Mouse (Mus musculus) MEL (cell line): ENCODE data around the gene Trpt1. TPM values are rescaled to one million over a fixed set of nuclear protein-coding genes. Genes with fewer than 3 reads are reported as not detected.

Experiments used
- polyA plus RNA-seq, 2 experiments: library from polyadenylated mRNA; stranded (reverse) in 1 of 2; unstranded in 1 of 2; fragments of >175 nt in 1 of 2; fragments of >200 nt in 1 of 2; gene quantifications; 2 replicates each; pipeline versions ENCODE4 v1.2.1 to v1.2.4; 2012; ENCODE audit warnings: low replicate concordance in 2 of 2, low read depth in 1 of 2; ENCODE audit not compliant: insufficient read length in 2 of 2, insufficient read depth in 1 of 2, missing spikeins in 1 of 2
- total RNA-seq: library from RNA; depleted of rRNA; stranded (reverse); fragments of 300-350 nt; gene quantifications from 2 replicates; pipeline ENCODE4 v1.2.3, GENCODE M21; 2012; rRNA removed

Gene Trpt1
- total and polyA plus RNA-seq, 3 experiments, result 1.8 to 2.3 TPM; not detected in 1

Other genes starting within 250 kb of the Trpt1 start
- gene Rps6ka4, start 155.5 kb upstream of the Trpt1 start, total RNA-seq, result 4.7 and 4.9 TPM in 2 replicates
- 1 to 10 TPM in 1 of 2 experiments, not detected in 1; 7.3 TPM for gene Rps6ka4, start 155.5 kb upstream of the Trpt1 start, polyA plus RNA-seq
- gene Ccdc88b, start 137.9 kb upstream of the Trpt1 start, total RNA-seq, result 32.4 and 38.7 TPM in 2 replicates
- 10 to 100 TPM in 1 of 2 experiments, not detected in 1; 59.8 TPM for gene Ccdc88b, start 137.9 kb upstream of the Trpt1 start, polyA plus RNA-seq
- 285 and 294 TPM in 2 replicates for gene Trmt112, start 86.4 kb upstream of the Trpt1 start, total RNA-seq
- gene Trmt112, start 86.4 kb upstream of the Trpt1 start, polyA plus RNA-seq, result 100 to 1,000 TPM in 1 of 2 experiments, not detected in 1; 319 TPM
- gene Prdx5, start 86.0 kb upstream of the Trpt1 start, total RNA-seq, result 127 and 130 TPM in 2 replicates
- gene Prdx5, start 86.0 kb upstream of the Trpt1 start, polyA plus RNA-seq, result 100 to 1,000 TPM in 1 of 2 experiments, not detected in 1; 246 TPM
- 30.5 and 40.9 TPM in 2 replicates for gene Esrra, start 74.3 kb upstream of the Trpt1 start, total RNA-seq
- 10 to 100 TPM in 1 of 2 experiments, not detected in 1; 32.5 TPM for gene Esrra, start 74.3 kb upstream of the Trpt1 start, polyA plus RNA-seq
- gene Catsperz, start 70.8 kb upstream of the Trpt1 start, total RNA-seq, result 0.65 TPM in 1 of 2 replicates, not detected in the other
- gene Catsperz, start 70.8 kb upstream of the Trpt1 start, polyA plus RNA-seq, result 1 to 10 TPM in 1 of 2 experiments, not detected in 1; 2.4 TPM
- gene Kcnk4, start 61.6 kb upstream of the Trpt1 start, total RNA-seq, result 0.15 TPM in 1 of 2 replicates, not detected in the other
- 1 to 10 TPM in 1 of 2 experiments, not detected in 1; 1.8 TPM for gene Kcnk4, start 61.6 kb upstream of the Trpt1 start, polyA plus RNA-seq
- 37.7 and 51.7 TPM in 2 replicates for gene Bad, start 54.3 kb upstream of the Trpt1 start, total RNA-seq
- 10 to 100 TPM in 1 of 2 experiments, not detected in 1; 69.7 TPM for gene Bad, start 54.3 kb upstream of the Trpt1 start, polyA plus RNA-seq
- gene Gpr137, start 53.7 kb upstream of the Trpt1 start, total RNA-seq, result 21.3 and 27.1 TPM in 2 replicates
- 10 to 100 TPM in 1 of 2 experiments, not detected in 1; 35.3 TPM for gene Gpr137, start 53.7 kb upstream of the Trpt1 start, polyA plus RNA-seq
- 448 and 467 TPM in 2 replicates for gene Ppp1r14b, start 21.2 kb upstream of the Trpt1 start, total RNA-seq
- gene Ppp1r14b, start 21.2 kb upstream of the Trpt1 start, polyA plus RNA-seq, result 100 to 1,000 TPM in 1 of 2 experiments, not detected in 1; 349 TPM
- 12.6 and 13.0 TPM in 2 replicates for gene Plcb3, start 19.7 kb upstream of the Trpt1 start, total RNA-seq
- gene Plcb3, start 19.7 kb upstream of the Trpt1 start, polyA plus RNA-seq, result 10 to 100 TPM in 1 of 2 experiments, not detected in 1; 30.8 TPM
- gene Fkbp2, start 15.6 kb upstream of the Trpt1 start, total RNA-seq, result 51.4 and 53.9 TPM in 2 replicates
- gene Fkbp2, start 15.6 kb upstream of the Trpt1 start, polyA plus RNA-seq, result 100 to 1,000 TPM in 1 of 2 experiments, not detected in 1; 167 TPM
- gene Vegfb, start 8.5 kb upstream of the Trpt1 start, total RNA-seq, result 11.2 and 11.5 TPM in 2 replicates
- gene Vegfb, start 8.5 kb upstream of the Trpt1 start, polyA plus RNA-seq, result 10 to 100 TPM in 1 of 2 experiments, not detected in 1; 67.6 TPM
- gene Dnajc4, start 3.6 kb upstream of the Trpt1 start, total RNA-seq, result 3.2 and 4.2 TPM in 2 replicates
- 10 to 100 TPM in 1 of 2 experiments, not detected in 1; 12.9 TPM for gene Dnajc4, start 3.6 kb upstream of the Trpt1 start, polyA plus RNA-seq
- gene Nudt22, start within 50 bp of the Trpt1 start, total RNA-seq, result 23.8 and 32.1 TPM in 2 replicates
- 10 to 100 TPM in 1 of 2 experiments, not detected in 1; 30.8 TPM for gene Nudt22, start within 50 bp of the Trpt1 start, polyA plus RNA-seq
- gene Fermt3, start 23.3 kb downstream of the Trpt1 start, total RNA-seq, result 295 and 329 TPM in 2 replicates
- 100 to 1,000 TPM; 244 to 327 TPM for gene Fermt3, start 23.3 kb downstream of the Trpt1 start, polyA plus RNA-seq
- 281 and 284 TPM in 2 replicates for gene Stip1, start 43.8 kb downstream of the Trpt1 start, total RNA-seq
- 100 to 1,000 TPM; 370 to 430 TPM for gene Stip1, start 43.8 kb downstream of the Trpt1 start, polyA plus RNA-seq
- gene Macrod1, start 60.7 kb downstream of the Trpt1 start, total RNA-seq, result 1.9 and 4.5 TPM in 2 replicates
- 10 to 100 TPM in 1 of 2 experiments, not detected in 1; 15.7 TPM for gene Macrod1, start 60.7 kb downstream of the Trpt1 start, polyA plus RNA-seq
- gene Flrt1, start 109.6 kb downstream of the Trpt1 start, total RNA-seq, result 0.03 TPM in 1 of 2 replicates, not detected in the other
- not detected for gene Flrt1, start 109.6 kb downstream of the Trpt1 start, polyA plus RNA-seq
- gene Otub1, start 210.2 kb downstream of the Trpt1 start, total RNA-seq, result 103 and 106 TPM in 2 replicates
- gene Otub1, start 210.2 kb downstream of the Trpt1 start, polyA plus RNA-seq, result 100 to 1,000 TPM; 194 to 285 TPM
- 736 and 745 TPM in 2 replicates for gene Cox8a, start 221.5 kb downstream of the Trpt1 start, total RNA-seq
- 1,000 to 10,000 TPM in 1 of 2 experiments, not detected in 1; 1,213 TPM for gene Cox8a, start 221.5 kb downstream of the Trpt1 start, polyA plus RNA-seq
- 45.5 and 46.8 TPM in 2 replicates for gene Naa40, start 245.1 kb downstream of the Trpt1 start, total RNA-seq
- 10 to 100 TPM in 1 of 2 experiments, not detected in 1; 75.7 TPM for gene Naa40, start 245.1 kb downstream of the Trpt1 start, polyA plus RNA-seq